Mouse (Mus musculus) thymus, adult 2 months (tissue): ENCODE results near the gene P3h4. TPM values are rescaled to one million over a fixed set of nuclear protein-coding genes. Genes with fewer than 3 reads are reported as not detected.

ENCODE experiments used
- DNase-seq: peaks from one replicate; pipeline ENCODE4 v3.0.0; 2021
- H3K27ac ChIP-seq: fragments of 200-500 bp; 2 replicates; pipeline ENCODE4 v1.5.1; 2012; ENCODE audit warnings: low read length, control low read depth; ENCODE audit not compliant: control insufficient read depth, insufficient read depth
- H3K27me3 ChIP-seq: fragments of 200-500 bp; 2 replicates; pipeline ENCODE4 v1.6.1; 2012; ENCODE audit warnings: mild to moderate bottlenecking, low read length, moderate library complexity, mixed read lengths; ENCODE audit not compliant: control insufficient read depth, insufficient read depth
- H3K36me3 ChIP-seq: fragments of 200-500 bp; 2 replicates; pipeline ENCODE4 v1.6.1; 2012; ENCODE audit warnings: mild to moderate bottlenecking, low read length, moderate library complexity; ENCODE audit not compliant: control insufficient read depth, insufficient read depth
- H3K4me1 ChIP-seq: fragments of 200-500 bp; replicated peaks from 2 replicates; pipeline ENCODE4 v1.6.1; 2012; ENCODE audit warnings: low read length; ENCODE audit not compliant: control insufficient read depth, insufficient read depth
- H3K4me3 ChIP-seq: fragments of 200-500 bp; 2 replicates; pipeline ENCODE4 v1.5.1; 2012; ENCODE audit warnings: mild to moderate bottlenecking, low read length, control low read depth, moderate library complexity; ENCODE audit not compliant: control insufficient read depth, insufficient read depth
- CTCF ChIP-seq: fragments of 200-500 bp; IDR thresholded peaks from 2 replicates; pipeline ENCODE4 v1.5.1; 2012; ENCODE audit warnings: mild to moderate bottlenecking, control low read depth, low read length, moderate library complexity, borderline replicate concordance; ENCODE audit not compliant: control insufficient read depth, poor library complexity, insufficient read depth; ENCODE audit errors: extremely low read depth
- POLR2A ChIP-seq: fragments of 200-500 bp; IDR thresholded peaks from 2 replicates; pipeline ENCODE4 v1.6.1; 2012; ENCODE audit warnings: mild to moderate bottlenecking, low read length, control low read depth, moderate library complexity; ENCODE audit not compliant: control insufficient read depth, poor library complexity, insufficient read depth; ENCODE audit errors: extremely low read depth
- WGBS: fragments of 180-500 bp; shearing (Covaris S2); methylation state at CpG from one replicate; pipeline ENCODE4 v1.1.7; 2018; 5-methylcytosine and 5-hydroxymethylcytosine counted together
- polyA plus RNA-seq: library from polyadenylated mRNA; depleted of rRNA; stranded (reverse); fragments of >200 nt; gene quantifications from 2 replicates; pipeline ENCODE4 v1.2.3, GENCODE M21; 2012

The P3h4 gene
- polyA plus RNA-seq, 1 experiment, result 22.3 TPM

GRCm38 (mm10) chr11:100404456-100405074 lies 10.1 kb downstream of the P3h4 start:
- 94% methylated on average over 3 of the region's 3 CpGs for WGBS
- Histone ChIP-seq H3K27me3 (no peaks in the 10 kb centered on the region), H3K4me1 (peaks cover 53% of the 10 kb centered on the region), H3K4me3 (no peak overlapping the region), H3K27ac (no peak overlapping the region), H3K36me3 (no peaks in the 10 kb centered on the region)
- no peak for DNase-seq
- TF ChIP-seq POLR2A (no peak), CTCF (no peak)

GRCm38 (mm10) chr11:100403445-100404134 lies 11.0 kb downstream of the P3h4 start:
- Histone ChIP-seq H3K27ac (no peak overlapping the region), H3K4me1 (peaks cover 49% of the 10 kb centered on the region), H3K36me3 (no peaks in the 10 kb centered on the region), H3K27me3 (no peaks in the 10 kb centered on the region), H3K4me3 (no peak overlapping the region)
- TF ChIP-seq POLR2A (no peak), CTCF (no peak)
- DNase-seq, result no peak
- 92% methylated on average over 10 of the region's 10 CpGs for WGBS

DNA sequence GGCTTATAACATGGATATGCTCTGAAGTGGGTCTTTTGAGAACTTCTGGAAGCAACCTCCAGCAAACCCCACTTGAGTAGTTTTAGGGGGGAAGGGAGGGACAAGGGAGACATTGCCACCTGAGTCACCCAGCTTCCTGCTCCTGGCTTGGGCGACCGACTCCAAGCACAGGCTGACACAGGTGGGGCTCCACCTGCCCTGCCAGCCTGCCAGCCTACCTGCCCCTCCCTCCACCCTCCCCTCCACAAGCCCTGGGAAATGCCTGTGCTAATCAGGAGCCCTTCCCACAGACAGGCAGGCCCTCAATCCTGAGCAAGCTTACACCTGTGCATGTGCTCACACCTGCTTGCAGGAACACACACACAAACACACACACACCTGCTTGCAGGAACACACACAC lies 12.0 kb downstream of the P3h4 start:
- Histone ChIP-seq H3K4me1 (peaks cover 44% of the 10 kb centered on the region), H3K36me3 (no peaks in the 10 kb centered on the region), H3K27ac (no peak overlapping the region), H3K27me3 (no peaks in the 10 kb centered on the region), H3K4me3 (no peak overlapping the region)
- DNase-seq, result no peak
- 52% methylated on average over 2 of the region's 2 CpGs for WGBS
- TF ChIP-seq CTCF, result no peak
- no peak for TF ChIP-seq POLR2A

DNA sequence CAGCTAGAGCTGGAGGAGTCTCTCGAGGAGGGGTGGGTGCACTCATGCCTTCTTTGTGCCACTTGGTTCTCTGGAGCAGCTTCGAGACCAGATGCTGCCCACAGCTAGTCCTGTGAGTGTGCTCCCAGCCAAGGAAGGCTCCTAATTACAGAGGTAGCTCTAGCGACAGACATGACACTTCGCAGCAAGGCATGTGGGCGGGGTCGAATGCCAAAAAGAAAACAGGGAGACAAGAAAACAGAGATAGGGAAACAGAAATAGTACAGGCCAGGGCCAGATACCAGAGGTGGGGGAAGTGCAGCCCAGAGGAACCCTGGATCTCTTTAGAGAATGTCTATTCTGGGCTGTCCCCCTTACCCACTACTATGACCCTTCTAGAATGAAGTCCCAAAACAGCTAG lies 12.4 kb downstream of the P3h4 start:
- WGBS, result 88% methylated on average over 6 of the region's 6 CpGs
- no peak for TF ChIP-seq CTCF
- TF ChIP-seq POLR2A, result no peak
- H3K4me1 ChIP-seq, result peaks cover 41% of the 10 kb centered on the region
- H3K4me3 ChIP-seq, result no peak overlapping the region
- no peak for DNase-seq
- no peaks in the 10 kb centered on the region for H3K36me3 ChIP-seq
- H3K27me3 ChIP-seq, result no peaks in the 10 kb centered on the region
- no peak overlapping the region for H3K27ac ChIP-seq

DNA sequence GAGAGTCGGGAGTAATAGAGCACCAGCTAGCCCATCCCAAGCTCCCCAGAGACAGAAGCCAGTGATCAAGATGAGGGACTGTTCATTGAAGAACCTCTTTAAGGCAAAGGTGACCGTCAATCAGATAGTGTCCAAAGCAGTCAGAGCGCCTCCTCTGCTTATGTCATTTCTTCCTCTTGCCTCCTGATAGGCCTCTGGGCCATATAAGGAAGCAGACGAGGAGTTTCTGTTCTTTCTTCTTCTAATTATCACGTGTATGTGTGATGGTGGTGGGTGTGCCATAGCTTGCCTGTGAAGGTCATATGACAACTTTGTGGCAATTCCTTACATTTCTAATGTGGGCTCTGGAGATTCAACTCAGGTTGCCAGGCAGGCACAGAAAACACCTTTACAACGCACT lies 13.8 kb downstream of the P3h4 start:
- TF ChIP-seq POLR2A (no peak), CTCF (no peak)
- no peak overlapping the region for H3K27ac ChIP-seq
- no peak overlapping the region for H3K4me3 ChIP-seq
- no peak for DNase-seq
- H3K36me3 ChIP-seq, result no peaks in the 10 kb centered on the region
- WGBS, result 82% methylated on average over 6 of the region's 6 CpGs
- H3K27me3 ChIP-seq, result no peaks in the 10 kb centered on the region
- peaks cover 40% of the 10 kb centered on the region for H3K4me1 ChIP-seq

GRCm38 (mm10) chr11:100399727-100400538 lies 14.7 kb downstream of the P3h4 start:
- Histone ChIP-seq H3K27ac (peak overlapping the region; percentile 20; the same call in 1 of the 2 replicates), H3K4me3 (no peak overlapping the region)

More at GRCm38 (mm10) chr11:100399727-100400538, 14.7 kb downstream of the P3h4 start:
- no peak for DNase-seq
- Histone ChIP-seq H3K36me3 (no peaks in the 10 kb centered on the region), H3K27me3 (no peaks in the 10 kb centered on the region), H3K4me1 (peaks cover 47% of the 10 kb centered on the region)
- WGBS, result 87% methylated on average over 12 of the region's 12 CpGs
- TF ChIP-seq POLR2A (no peak), CTCF (no peak)
